Mouse (Mus musculus) cortical plate, adult 2 months (tissue): ENCODE results near the gene Hcn1. TPM values are rescaled to one million over a fixed set of nuclear protein-coding genes. Genes with fewer than 3 reads are reported as not detected.

ENCODE experiments used
- H3K27ac ChIP-seq: fragments of 200-500 bp; 2 replicates; pipeline ENCODE4 v1.5.1; 2012; ENCODE audit warnings: low read length, control low read depth, inconsistent platforms; ENCODE audit not compliant: insufficient read depth
- H3K4me1 ChIP-seq: fragments of 200-500 bp; 2 replicates; pipeline ENCODE4 v1.6.1; 2011; ENCODE audit warnings: low read length; ENCODE audit not compliant: control insufficient read depth, insufficient read depth
- H3K4me3 ChIP-seq: fragments of 200-500 bp; 2 replicates; pipeline ENCODE4 v1.5.1; 2011; ENCODE audit warnings: mild to moderate bottlenecking, low read length, control low read depth; ENCODE audit not compliant: insufficient read depth
- CTCF ChIP-seq: fragments of 200-500 bp; IDR thresholded peaks from 2 replicates; pipeline ENCODE4 v1.5.1; 2011; ENCODE audit warnings: mild to moderate bottlenecking, control low read depth, low read length; ENCODE audit not compliant: insufficient read depth; ENCODE audit errors: extremely low read depth
- POLR2A ChIP-seq: fragments of 200-500 bp; IDR thresholded peaks from 2 replicates; pipeline ENCODE4 v1.6.1; 2011; ENCODE audit warnings: mild to moderate bottlenecking, low read length, control low read depth; ENCODE audit not compliant: insufficient read depth; ENCODE audit errors: extremely low read depth
- polyA plus RNA-seq: library from polyadenylated mRNA; depleted of rRNA; stranded (reverse); fragments of >200 nt; gene quantifications from 2 replicates; pipeline ENCODE4 v1.2.3, GENCODE M21; 2012

The Hcn1 gene
- polyA plus RNA-seq, 1 experiment = 11.9 TPM

GRCm38 (mm10) chr13:117604971-117605750 lies 3.0 kb downstream of the Hcn1 start:
- Histone ChIP-seq H3K4me1 (no peaks in the 10 kb centered on the region; the same call in 1 of the 2 replicates), H3K27ac (no peak overlapping the region; the same call in 1 of the 2 replicates), H3K4me3 (peak overlapping the region; percentile 99; the same call in 1 of the 2 replicates)
- no peak for TF ChIP-seq CTCF
- TF ChIP-seq POLR2A = no peak

DNA sequence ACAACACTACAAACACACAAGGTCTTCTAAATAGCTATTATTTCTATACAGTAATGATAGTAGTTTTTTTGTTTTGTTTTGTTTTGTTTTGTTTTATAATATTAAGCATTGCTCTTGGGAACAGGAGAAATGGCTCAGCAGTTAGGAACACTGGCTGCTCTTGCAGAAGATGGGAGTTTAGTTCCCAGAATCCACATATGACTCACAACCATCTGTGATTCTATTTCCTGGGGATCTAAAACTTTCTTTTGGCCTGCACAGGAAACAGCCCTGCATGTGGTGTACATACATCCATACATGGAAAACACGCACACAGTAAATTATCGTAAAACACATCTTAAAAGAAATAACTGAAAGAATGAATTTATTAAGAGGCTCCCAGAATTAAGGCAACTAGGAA lies 9.8 kb downstream of the Hcn1 start:
- no peak overlapping the region for H3K4me3 ChIP-seq
- TF ChIP-seq CTCF (no peak), POLR2A (no peak)
- no peak overlapping the region for H3K27ac ChIP-seq
- H3K4me1 ChIP-seq = no peaks in the 10 kb centered on the region

- no peak for TF ChIP-seq POLR2A
- TF ChIP-seq CTCF = no peak
- no peak overlapping the region for H3K4me3 ChIP-seq
- no peaks in the 10 kb centered on the region for H3K4me1 ChIP-seq
- no peak overlapping the region for H3K27ac ChIP-seq
Observed at GRCm38 (mm10) chr13:117619544-117619943, 17.4 kb downstream of the Hcn1 start.

DNA sequence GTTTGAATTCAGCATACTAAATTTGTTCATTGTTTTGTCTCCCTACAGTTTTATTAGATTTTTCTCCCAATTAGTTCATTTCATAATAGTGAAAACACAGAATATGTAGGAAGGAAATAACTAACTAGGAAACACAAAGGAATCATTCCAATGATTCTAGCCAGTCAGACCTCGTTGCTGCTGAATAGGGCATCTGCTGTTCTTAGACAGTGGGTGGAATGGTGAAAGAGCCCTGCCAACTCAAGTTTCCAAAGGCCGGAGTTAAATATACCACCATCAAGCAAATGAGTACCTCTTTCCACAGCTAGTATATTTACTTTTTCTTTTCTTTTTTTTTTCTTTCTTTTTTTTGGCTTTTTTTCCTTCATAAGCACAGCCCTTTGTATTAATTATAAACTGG lies 55.4 kb downstream of the Hcn1 start:
- no peak for TF ChIP-seq POLR2A
- TF ChIP-seq CTCF = no peak
- Histone ChIP-seq H3K4me3 (no peak overlapping the region), H3K27ac (no peak overlapping the region)

DNA sequence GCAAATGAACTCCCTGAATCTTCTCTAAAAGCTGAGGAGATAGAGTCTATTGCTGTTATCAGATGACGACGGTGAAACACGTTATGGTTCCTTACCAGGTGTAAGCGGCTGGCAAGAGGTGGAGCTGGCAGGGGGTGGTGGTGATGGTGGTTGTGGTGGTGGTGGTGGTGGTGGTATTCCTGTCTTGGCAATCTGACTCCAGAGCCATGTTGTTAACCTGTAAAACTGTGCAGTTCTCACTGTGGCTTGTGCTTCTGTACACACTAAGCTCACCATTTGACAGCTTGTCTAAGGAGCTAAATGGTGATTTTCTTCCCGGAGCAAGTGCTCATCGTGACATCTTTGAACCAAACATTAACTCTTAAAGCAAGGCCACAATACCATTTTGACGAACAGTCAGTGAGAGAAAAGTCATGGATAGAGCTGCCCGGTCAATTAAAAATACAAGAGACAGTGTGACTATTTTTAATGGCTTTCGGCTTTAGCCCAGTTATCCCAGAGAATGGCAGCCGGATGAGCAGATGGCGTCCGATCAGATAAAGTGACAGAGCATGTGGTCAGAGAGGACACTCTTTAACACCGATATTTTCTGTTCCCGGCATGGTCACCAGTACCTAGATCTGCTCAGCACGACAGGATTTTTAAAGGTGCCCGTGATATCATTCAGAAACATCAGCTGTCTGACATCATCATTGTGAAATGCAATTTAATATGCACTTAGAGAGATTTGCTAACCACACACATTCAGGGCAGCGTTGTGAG lies 56.5 kb downstream of the Hcn1 start:
- Histone ChIP-seq H3K4me1 (peaks cover 3% of the 10 kb centered on the region; the same call in 1 of the 2 replicates), H3K27ac (peak overlapping the region; percentile 37), H3K4me3 (no peak overlapping the region)
- TF ChIP-seq CTCF (no peak), POLR2A (no peak)

More for the DNA sequence above, 55.4 kb downstream of the Hcn1 start:
- H3K4me1 ChIP-seq = peaks cover 3% of the 10 kb centered on the region; the same call in 1 of the 2 replicates

DNA sequence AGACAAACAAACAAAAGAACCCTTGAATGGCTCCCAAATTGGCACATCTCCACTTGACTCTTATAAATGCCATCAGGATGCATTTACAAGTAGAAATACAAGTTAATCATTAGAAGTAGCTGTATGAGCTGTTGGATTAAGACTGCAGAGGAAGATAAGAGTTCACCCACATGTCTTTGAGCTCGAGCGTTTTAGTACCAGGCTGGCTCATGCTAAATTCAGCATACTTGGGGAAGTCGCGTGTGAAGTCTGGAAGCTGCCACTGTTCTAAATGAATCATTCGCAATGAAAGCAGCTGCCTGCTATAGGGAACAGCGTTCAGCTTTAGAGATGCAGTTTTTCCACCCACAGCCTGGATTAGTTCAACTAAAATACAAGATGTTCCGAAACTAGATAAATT lies 57.4 kb downstream of the Hcn1 start:
- Histone ChIP-seq H3K4me1 (peaks cover 3% of the 10 kb centered on the region; the same call in 1 of the 2 replicates), H3K4me3 (no peak overlapping the region), H3K27ac (no peak overlapping the region)
- TF ChIP-seq POLR2A (no peak), CTCF (no peak)

DNA sequence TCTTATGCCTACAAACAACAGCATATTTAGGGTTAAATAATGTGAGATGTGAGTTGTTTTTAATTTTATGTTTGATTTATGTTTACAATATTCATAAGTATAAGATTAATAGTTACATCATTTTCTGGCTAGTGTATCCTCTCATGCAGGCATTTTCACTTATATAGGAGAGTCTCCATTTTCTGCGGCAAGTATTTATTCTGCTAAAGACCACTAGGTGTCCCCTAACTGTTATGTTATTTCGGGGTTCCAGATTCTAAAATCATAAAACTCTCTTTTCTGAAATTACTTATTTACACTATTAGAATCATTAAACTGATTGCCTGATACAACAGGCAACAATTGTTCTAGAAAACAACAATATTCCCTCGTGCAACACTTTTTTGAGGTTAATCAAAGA lies 60.5 kb downstream of the Hcn1 start:
- TF ChIP-seq CTCF = no peak
- no peak for TF ChIP-seq POLR2A
- Histone ChIP-seq H3K27ac (no peak overlapping the region), H3K4me3 (no peak overlapping the region), H3K4me1 (peaks cover 3% of the 10 kb centered on the region; the same call in 1 of the 2 replicates)

DNA sequence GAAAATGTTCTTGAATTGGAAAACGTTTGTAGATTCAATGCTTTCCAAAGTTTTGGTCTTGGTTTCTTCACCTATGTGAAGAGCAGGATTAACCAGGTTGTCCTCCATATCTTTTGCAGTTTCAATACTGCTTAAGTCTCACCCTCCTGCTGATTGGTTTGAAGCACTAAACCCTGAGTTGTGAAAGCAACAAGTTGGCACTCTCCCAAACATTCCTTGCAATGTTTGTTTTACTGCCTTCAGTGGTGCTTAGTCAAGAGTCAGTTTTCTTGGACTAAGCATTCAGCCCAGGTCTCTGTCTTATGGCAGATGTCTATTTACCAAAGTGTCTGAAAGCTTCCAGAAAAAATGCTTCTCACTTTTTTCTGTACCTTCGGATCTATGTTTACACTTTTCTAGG lies 67.2 kb downstream of the Hcn1 start:
- Histone ChIP-seq H3K4me3 (no peak overlapping the region), H3K27ac (no peak overlapping the region), H3K4me1 (no peaks in the 10 kb centered on the region)
- TF ChIP-seq POLR2A (no peak), CTCF (no peak)

DNA sequence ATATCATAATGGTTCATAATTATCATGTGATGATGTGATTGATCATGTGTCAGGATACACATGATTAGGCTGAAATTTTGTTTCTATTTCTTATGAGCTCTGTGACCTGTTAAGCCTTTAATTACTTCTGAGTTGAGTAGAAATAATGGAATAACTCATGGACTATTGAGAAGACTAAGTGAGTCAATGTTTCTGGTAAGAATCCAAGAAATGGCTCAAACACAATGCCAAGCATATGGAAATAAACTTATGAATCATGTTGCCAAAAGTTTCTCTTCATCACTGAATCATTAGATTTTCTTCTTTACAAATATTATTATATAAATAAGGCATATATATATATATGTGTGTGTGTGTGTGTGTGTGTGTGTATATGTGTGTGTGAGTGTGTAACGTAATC lies 69.7 kb downstream of the Hcn1 start:
- no peak overlapping the region for H3K4me3 ChIP-seq
- H3K27ac ChIP-seq = no peak overlapping the region
- TF ChIP-seq POLR2A = no peak
- no peaks in the 10 kb centered on the region; the same call in 1 of the 2 replicates for H3K4me1 ChIP-seq

GRCm38 (mm10) chr13:117676418-117676817 lies 74.3 kb downstream of the Hcn1 start:
- Histone ChIP-seq H3K27ac (no peak overlapping the region), H3K4me1 (no peaks in the 10 kb centered on the region; the same call in 1 of the 2 replicates), H3K4me3 (no peak overlapping the region)
- no peak for TF ChIP-seq POLR2A
- no peak for TF ChIP-seq CTCF
